ENCODE assay signal across 19 mouse cellular contexts in the genomic region with DNA sequence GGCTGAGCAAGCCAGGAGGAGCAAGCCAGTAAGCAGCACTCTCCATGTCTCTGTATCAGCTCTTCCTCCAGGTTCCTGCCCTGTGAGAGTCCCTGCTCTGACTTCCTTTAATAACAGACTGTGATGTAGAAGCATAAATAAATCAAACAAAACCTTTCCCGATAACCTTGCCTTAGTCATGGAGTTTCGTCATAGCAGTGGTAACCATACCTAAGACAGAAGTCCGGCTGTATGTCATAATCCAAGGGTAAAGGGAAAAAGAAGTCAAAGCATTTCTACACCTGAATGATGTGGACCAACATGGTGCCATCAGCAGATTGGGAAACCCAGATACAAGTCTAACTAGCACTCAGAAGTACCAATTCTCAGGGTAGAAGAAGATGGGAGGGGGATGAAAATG. TPM values are rescaled to one million over a fixed set of nuclear protein-coding genes. Genes with fewer than 3 reads are reported as not detected.
"Had no signal": no experiment of that assay in that cellular context is flagged by ENCODE, and none has a peak within 500 bp of the region (broad histone marks: within the 10 kb centered on the region; RNA-seq: fewer than 3 reads in every experiment).

No protein-coding gene starts in this region.

- DNase-seq: gastrocnemius, postnatal 14 days; gastrocnemius, postnatal 36 days; heart, adult 18-20 months; heart, postnatal 10 days; heart, postnatal 36 days; kidney, adult 11 months; kidney, adult 2 months; kidney, adult 9 months; kidney, postnatal 14 days; kidney, postnatal 36 days; layer of hippocampus, adult 9-11 months; layer of hippocampus, postnatal 36 days; left cerebral cortex, postnatal 4 days had no signal

- ATAC-seq: hindbrain, postnatal 0 days; intestine, embryonic 16.5 days had no signal

RNA-seq across cellular contexts. Expression of gene Fam19a3, which starts 54.2 kb away (rescaled TPM):
- total RNA-seq: hematopoietic stem cell, adult 5-6 weeks; layer of hippocampus, adult 18-20 months; layer of hippocampus, postnatal 36 days; left cerebral cortex, postnatal 10 days had no signal
- polyA plus RNA-seq: hindbrain, embryonic 15.5 days; hindbrain, postnatal 0 days had no signal
